Mouse (Mus musculus) cerebellum, adult 11-12 months (tissue): ENCODE measurements around the gene Snx5.

Source experiments
- DNase-seq: peaks from one replicate; pipeline ENCODE4 v3.0.0; 2022

The Snx5 gene

DNA sequence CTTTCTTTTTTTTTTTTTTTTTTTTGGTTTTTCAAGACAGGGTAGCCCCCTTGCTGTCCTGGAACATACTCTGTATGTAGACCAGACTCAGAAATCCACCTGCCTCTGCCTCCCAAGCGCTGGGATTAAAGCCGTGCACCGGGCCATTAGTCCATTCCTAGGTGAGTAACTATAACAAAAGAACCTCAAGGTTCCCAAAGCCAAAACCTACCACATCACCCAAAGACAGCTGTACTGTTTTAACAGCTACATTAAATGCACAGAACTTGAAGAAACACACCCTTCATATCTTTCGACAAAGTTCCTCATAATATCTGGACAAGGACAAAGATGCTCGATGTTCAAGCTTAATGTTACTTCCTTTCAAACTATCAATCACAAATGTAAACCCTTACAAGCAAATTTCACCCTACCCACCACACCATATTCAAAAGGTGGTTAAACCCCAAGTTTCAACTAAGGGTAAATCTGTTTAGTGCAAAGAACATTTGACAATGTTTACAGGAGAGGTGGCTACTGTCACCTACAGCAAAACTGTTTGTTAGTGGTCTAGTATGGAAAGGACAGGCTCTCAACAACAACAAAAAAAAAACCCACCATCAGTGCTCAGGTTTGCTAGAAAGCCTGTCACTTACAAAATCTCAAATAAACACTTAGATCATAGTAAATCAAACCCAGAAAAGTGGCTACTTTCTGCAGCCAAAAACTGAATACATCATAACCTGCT lies 3.5 kb downstream of the Snx5 start:
- DNase-seq, result no peak

DNA sequence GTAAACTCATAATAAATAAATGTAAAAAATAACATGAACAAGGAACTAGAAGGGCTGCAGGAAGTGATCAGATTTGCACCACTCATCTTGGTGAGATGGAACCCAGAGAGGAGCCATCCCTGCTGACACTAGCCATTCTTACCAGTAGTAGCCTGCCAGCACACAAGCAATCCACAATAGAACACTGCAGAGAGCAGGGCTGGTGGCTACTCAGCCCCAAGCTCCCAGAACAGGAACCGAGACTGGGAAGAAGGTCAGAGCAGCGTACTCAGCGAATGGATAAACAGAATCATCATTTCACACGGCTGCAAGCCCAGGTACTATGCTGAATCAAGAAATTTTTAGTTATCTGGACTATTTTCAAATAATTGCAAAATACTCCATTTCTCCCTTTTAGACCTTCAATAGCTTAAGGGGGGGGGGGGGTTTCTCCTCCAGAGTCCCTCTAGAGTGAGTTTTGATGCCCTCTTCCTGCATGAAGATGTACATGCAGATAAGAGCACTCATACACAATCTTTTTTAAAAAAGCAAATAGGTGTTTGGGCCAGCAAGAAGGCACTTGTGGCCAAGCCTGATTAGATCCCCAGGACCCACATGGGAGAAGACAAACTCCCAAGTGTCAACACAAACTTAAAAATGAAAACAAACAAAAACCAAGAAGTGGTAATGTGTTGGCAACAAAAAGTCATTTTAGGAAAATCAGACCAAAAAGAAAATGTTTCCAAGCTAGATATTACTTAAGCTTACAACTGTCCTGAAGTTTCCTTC lies 4.6 kb downstream of the Snx5 start:
- DNase-seq, result no peak

DNA sequence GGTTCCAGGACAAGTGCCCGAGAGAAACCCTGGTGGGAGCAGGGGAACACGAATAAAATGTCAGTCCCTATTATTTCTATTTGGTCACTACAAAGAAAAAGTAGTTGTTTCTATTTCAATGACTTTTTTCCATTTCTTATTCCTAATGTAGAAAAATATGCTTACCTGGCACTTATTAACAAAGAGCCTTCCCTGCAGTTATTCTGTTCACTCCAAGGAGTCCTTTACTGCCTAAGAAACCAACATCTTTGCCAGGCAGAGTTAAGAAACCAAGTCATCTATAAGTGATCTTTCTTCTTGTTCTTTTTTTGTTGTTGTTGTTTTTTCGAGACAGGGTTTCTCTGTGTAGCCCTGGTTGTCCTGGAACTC lies 5.6 kb downstream of the Snx5 start:
- no peak for DNase-seq

DNA sequence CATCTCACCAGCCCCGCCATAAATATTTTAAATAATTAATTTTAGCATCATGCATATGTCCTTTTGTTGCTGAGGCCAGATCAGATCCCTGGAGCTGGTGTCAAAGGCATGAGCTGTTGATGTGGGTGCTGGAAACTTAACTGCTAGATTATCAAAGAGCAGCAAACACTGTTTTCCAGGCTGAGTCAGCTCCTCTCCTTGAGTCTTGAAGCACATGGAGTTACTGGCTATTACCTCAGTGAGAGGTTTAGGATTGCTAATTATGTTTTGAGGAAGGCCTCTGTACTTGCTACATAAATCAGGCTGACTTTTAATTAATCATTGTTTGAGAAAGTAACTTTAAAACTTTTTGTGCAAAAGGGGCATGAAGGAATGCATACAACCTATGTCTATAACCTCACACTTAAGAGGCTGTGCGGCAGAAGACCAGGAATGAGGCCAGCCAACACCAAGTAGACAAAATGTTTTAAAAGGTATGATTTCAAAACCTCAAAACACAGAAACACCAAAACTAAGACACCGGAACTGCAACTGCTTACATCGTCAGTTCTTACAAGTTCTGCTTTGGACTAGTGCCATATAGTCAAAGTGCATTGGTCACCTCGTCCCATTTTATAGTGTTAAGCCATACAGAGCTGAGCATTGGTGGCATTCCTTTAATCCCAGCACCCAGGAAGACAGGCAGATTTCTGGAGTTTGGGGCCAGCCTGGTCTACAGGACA lies 6.1 kb downstream of the Snx5 start:
- no peak for DNase-seq

DNA sequence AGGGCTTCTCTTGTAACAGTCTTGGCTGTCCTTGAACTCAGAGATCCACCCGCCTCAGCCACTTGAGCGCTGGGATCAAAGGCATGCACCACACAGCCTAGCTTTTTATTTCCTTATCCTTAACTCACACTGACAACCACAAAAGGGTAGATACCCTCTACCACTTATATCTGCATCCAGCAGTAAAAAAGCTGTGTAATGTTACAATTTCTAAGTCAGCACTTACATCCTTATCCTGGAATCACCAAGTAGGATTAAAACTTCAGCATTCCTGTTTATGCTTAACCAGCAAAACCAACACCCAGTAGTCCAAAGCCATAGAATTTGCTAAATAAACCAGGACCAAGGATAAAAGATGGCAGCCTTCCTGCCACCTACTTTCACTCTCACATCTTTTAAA lies 7.9 kb downstream of the Snx5 start:
- no peak for DNase-seq

DNA sequence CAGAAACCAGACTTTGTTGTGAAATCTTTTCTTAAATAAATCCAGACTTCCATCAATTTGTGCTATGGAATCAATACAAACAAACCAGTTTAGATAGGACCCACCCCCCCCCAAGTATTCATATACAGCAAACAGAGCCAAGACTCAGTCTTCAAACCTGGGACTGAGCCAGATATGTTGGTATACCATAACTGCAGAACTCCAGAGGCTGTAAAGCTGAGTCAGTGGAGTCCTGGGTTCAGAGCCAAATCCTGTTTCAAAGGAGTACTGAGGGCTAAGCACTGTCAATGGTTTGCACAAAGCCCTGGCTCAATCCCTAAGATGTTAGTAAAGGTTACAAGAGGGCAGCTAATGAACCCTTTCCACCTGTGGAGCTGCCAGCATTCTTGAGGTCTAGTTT lies 20.6 kb downstream of the Snx5 start:
- DNase-seq, result no peak

DNA sequence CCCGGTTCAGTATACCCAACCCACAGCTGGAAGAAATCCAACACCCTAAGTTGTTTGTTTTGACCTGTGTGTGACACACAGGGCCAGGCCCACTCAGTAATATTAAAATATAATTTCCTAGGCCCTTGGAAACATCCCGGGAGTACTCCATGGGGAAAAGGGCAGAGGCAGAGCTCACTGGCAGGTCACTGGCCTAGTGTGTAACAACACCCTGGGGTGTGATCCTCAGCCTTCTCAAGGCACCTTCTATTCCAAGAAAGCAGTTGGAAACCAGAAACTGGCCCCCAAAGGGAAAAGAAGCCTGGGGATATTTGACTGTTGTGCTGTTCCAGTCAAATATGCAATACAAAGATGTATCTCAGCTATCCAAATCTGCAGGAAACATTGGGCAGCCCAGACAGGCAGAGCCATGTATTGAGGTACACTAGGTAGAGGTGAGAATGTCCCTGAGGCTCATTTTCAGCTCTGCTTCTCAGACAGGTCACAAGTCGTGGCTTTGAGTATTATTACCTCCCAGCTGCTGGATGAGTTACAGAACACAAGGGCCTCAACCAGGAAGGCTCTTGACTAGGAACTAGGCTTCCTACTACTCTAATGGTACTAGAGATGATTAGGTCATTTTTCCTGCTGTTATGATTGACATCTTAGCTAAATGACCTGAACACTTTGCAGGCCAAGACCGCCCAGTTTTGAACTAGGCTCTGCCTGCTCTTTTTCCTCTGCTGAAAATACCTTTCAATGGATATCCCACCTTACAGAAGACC lies 21.9 kb downstream of the Snx5 start:
- no peak for DNase-seq

DNA sequence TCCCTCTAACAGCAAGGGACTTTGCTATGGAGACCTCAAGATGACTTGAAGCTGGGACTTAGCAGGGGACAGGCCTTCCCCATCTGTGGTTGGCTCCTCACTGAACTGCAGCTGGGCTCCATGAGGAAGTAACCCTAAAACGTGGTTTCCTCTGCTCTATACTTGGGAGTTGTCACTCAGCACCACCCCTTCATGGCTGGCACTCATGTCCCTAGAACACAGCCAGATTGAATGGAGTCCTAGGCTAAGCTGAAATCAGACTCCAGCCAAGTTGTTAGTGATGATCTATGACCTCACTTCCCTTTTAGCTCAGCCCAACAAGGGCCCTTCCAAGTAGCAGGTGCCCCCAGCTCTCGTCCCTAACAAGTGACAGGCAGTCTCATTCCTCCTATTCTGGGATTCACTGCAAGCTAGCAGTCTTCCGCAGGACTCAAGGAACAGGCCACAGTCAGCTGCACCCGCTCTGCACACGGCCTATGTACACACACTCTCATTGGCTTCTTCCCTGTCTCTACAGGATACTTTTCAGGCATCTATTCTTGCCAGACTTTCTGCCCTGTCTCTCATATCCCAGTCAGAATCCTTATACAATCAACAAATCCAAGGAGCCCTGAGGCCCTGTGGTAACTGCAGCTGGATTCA lies 23.2 kb downstream of the Snx5 start:
- DNase-seq, result no peak

DNA sequence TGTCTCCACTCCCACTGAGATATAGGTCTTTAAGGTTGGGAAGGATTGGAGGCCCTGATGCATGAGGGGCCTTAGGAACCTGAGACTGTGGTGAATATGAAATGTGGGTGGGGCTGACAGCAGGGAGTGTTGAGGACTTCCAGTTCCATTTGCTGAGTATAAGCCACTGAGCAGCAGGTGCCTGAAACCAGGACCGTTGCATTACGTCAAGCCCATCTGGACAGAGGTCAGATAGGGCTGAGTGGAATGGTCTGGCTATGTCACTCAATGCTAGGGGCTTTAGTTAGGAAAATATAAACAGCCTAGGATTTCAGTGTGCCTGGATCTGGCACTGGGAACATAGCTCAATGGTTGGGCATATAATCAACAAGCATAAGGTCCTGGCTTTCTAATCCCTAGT lies 24.4 kb downstream of the Snx5 start:
- no peak for DNase-seq

DNA sequence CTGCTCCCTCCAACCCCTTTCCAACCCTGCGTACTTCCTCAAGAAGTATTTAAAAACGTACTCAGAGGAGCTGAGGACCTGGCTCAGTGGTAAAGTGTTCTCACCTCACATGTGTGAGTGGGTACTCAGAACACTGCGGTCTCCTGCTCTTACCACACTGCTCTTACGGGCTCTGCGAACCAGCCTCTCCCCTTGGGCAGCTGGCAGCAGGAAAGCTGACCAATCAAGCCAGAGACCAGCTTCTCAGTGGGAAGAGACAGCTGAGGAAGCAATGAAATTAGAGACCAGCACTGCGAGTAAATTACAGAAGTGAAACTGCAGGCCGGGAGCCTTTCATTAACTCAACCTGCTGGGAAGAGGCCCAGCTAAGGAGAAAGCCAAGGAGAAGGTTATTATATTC lies 25.2 kb downstream of the Snx5 start:
- DNase-seq, result no peak

DNA sequence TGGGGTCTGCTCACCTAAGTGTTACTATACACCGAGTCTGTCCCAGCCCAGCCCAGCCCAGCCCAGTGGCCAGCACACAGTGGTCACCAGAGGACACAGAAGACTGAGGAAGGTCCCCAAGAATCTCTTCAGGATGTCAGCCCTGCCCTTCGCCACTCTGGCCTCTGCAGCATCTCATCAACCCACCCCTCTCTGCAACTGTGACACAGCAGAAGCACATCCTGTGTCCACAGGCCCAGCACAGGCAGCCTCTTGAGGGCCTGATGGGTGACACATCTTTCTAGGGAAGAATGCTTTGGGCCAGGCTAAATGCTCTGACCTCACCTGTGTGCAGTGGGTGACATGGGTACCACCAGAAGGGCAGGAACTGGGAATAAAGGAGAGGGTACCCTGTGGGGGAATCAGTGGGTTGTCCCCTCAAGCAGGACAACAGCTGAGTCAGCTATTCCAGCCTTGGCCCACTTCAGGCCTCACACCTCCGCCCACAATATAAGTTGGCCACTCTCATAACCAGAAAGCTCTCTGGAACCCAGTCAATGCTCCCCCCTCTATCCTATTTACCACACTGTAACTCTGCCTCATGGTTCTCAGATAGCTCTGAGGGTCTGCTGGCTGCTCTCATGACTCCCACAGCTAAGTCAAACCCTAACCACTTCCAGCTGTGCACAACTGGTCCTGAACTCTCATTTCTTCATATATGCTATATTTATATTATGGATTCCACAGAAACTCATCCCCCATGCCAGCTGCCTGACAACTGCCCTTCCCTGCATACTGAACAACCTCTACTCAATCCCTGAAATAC lies 30.4 kb downstream of the Snx5 start:
- DNase-seq, result no peak

DNA sequence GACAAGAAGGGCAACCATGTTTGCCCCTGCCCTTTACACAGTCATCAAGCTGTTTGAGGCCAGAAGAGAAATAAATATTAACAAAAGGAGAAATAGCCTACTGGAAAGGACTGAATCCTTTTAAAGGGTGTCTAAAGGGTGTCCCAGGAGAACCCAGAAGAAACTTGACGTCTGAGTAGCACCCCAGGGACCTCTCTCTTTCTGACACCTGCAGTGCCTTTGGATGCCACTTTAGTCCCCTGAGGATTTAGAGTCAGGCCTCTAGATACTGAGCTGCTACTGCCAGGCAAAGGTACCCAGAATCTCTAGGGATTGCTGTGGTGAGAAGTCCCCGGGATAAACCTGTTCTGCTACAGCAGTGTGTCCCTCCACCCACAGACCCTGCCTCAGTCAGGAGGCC lies 31.4 kb downstream of the Snx5 start:
- no peak for DNase-seq

DNA sequence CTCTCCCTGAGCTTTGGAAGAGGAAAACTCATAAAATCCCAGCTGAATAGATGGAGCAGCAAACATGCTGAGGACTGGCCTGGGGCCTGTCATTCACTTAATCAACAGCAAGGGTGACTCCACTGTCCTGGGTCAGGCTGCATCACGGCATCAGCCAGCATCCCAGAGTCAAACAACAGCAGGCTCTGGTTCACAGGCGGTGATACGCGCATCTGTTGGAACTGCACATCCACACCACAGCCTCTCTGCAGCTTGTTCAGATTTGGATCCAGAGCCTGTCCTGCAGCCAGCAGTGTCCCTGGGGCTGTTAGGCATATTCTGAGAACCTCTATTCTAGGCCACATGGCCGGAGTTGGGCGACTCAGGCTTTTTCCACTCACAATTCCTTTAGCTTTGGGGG lies 32.4 kb downstream of the Snx5 start:
- DNase-seq, result peak; percentile 11

DNA sequence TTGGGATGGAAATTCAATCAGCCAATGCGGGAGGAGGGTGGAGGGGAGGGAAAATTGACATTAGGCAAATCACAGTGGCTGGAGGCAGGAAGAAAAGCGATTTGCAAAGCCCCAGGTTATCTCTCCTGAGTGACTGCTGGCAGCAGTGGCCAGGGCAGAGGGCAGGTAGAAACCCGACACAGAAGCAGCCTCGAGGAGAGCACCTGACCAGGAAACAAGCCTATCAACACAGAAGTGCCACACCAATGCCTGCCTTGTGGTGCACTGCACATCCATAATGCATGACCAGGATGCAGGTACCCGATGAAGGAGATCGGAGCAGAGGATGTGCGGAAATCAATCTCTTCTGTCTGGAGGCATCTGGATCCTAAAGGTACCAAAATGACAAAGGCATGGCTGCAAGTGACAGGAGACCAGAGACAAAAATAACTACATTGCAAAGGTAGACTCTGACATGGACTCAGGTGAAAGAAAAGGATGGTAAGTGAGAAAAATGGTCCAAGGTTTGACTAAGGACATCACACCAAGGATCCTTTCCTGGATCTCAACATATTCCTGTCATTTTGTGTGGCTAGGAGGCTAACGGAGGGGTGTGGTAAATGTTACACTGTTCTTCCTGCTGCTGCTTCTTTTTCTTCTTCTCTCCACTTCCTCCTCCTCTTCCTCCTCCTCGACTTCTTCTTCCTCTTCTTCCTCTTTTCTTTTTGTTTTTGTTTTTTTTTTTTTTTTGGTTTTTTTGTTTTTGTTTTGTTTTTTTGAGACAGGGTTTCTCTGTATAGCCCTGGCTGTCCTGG lies 33.7 kb downstream of the Snx5 start:
- no peak for DNase-seq

DNA sequence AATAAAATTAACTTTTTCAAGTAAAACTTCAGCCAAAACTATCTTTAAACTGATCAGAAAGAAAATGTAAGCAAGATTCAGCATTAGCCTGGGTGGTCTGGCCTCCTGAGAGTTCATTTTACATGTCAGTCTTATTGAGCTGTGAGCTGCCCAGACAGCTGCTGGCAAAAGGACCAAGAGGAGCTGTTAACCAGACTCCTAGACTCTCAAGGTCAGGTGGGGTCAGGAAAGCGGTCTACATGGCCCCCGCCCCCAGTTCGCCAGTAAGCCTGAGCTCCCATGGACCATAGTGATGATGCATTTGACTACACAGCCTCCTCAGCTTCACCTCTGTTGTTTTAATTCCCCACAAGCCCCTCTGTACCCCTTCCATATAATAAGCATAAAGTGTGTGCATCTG lies 34.9 kb downstream of the Snx5 start:
- DNase-seq, result no peak

DNA sequence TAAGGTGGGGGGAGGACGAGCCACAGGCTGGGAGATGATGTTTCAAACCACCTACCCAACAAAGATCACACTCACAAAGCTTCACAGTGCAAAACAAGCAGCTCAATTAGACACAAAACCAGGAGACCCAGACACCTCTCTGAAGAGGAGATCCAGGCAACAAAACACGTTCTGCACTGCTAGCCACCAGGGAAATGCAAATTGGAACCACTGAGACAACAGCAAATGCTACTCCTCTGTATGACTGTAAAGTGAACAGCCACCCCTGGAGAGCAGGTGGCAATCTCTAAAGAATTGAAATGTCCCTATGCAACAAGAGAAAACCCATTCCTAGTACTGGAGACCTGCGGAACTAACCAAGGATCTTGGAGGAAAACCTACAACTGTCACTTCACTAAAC lies 37.2 kb downstream of the Snx5 start:
- DNase-seq, result no peak

DNA sequence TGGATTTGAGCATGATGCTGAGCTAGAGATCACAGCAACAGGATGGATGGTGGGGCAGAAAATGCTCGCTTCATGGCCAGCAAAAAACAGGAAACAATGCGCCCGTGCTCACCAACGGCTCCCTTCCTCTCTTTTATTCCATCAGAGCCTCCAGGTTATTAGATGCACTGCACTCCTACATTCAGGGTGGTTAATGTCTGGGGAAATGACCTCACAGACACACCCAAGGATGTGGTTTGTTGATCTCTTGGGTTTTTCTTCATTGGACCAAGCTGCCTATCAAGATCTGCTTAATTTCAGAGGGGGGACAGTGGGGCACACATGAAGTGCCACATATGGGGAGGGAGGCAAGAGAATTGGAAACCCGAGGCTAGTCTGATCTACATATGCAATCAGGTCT lies 39.6 kb downstream of the Snx5 start:
- DNase-seq, result no peak

DNA sequence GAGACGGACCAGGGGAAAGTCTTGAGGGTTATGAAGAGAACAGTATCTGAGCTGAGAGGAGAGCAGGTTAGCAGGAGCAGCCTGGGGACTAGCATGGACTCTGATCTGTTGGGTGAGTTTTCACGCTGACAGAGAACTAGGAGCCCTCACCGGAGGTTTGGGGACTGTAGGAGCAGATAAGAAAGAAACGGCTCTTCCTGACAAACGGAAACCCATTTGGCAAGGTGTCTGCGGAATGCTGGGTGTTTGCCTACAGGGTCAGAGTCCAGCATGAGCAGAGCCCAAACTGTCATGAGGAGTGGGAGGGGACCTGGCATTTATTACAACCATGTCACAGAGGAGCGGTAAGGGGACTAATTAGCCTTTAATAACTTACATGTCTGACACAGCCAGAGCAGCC lies 40.2 kb downstream of the Snx5 start:
- no peak for DNase-seq

DNA sequence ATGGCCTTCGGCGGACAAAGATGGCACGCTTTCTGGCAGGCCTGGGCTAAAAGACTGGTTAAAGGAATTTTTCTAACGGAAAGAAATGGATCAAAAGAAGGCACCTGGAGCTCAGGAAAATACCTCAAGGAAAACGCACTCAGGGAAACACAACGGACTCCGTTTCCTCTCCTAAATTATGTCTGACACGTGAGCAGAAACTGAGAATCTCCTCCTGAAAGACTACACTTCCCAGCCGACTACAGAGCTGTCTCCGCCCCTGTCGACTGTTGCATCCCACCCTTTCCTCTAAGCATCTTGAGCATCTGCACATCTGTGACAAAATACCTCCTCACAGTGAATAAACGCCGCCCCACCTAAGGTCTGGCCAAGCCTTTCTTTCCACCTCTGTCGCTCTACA lies 41.1 kb downstream of the Snx5 start:
- DNase-seq, result no peak

DNA sequence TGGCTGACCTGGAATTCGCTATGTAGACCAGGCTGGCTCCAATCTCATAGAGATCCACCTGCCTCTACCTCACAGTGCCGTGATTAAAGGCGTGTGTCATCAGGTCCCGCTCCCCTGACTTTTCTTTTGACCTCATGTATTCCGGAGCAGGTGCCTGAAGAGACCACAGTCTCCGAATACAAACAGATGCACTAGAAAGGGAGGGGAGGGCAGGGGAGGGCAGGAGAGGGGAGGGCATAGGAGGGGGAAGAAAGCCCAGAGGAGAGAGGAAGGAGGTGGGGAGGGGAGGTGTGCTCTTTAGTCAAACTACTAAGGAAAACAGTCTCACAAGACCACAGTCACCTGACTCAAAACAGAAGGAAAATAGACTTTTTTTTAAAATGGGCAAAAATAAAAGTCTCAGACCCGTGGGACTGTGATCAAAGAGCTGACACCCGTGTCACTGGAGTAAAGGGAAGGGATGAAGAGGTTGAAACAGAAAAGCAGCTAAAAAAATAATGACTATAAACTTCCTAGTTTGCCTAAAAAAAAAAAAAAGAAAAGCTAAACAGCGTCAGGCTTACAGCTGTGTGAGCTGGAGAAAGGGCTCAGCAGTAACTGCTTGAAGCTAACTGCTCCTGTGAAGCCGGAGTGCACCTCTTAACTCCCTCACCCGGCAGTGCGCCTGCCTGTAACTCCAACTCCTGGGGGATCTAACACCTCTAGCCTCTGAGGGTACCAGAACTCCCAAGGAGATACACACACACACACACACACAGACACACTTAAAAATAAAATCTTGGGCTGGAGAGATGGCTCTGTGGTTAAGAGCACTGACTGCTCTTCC lies 42.0 kb downstream of the Snx5 start:
- no peak for DNase-seq
